Mouse (Mus musculus) heart, adult 2 months (tissue): ENCODE measurements around the gene Pdilt.

Experiments used
- CTCF ChIP-seq: fragments of 200-600 bp; IDR thresholded peaks from 2 replicates; pipeline ENCODE4 v1.8.1; 2022; ENCODE audit warnings: antibody characterized with exemption, mild to moderate bottlenecking, moderate library complexity
- EP300 ChIP-seq: fragments of 200-500 bp; IDR thresholded peaks from 2 replicates; pipeline ENCODE4 v1.6.1; 2011; ENCODE audit warnings: low read depth, low read length, control low read depth; ENCODE audit not compliant: insufficient read depth

DNA sequence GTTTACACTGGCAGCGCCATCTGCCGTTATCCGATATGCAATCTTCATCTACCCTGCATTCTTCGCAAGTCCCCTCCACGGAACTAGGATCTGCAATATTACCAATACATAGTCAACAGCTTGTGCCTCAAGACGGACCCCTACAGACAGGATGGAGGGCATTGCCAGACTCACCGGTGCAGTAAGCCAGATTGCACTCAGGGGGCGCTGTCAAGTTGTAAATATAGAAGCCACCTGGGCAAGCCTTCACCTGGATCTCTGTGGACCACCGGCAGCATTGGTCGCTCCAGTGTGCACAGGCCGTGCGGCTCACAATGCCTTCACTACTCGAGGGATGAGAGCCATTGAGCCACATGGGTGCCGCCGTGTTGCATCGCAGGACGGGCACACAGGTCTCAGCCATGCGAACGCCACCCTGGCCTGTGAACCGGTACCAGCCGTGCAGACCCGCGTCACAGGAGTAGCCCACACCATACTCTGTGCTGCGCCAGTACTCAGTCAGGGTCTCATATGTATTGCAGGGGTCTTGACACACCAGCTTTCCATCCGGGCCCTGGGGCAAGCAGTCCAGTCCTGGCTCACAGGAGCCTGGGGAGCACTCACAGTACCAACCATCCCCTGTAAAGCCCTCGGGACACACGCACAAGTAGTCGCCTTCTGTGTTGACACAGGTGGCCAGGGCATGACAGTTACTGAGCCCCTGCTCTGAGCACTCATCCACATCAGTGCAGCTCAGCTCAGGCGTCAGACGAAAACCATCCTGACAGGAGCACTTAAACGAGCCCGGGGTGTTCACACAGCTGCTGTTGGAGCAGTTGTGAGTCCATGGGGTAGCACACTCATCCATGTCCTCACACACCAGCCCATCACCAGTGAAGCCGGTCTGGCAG lies 46.5 kb downstream of the Pdilt start:
- TF ChIP-seq CTCF (no peak), EP300 (no peak)
